Mouse (Mus musculus): ENCODE measurements around the gene Mlec.
"Not testable (repeated sequence)": the region's sequence is repeated elsewhere in the genome, so short reads cannot be mapped to it uniquely, and the experiment has no call there.

The Mlec gene

DNA sequence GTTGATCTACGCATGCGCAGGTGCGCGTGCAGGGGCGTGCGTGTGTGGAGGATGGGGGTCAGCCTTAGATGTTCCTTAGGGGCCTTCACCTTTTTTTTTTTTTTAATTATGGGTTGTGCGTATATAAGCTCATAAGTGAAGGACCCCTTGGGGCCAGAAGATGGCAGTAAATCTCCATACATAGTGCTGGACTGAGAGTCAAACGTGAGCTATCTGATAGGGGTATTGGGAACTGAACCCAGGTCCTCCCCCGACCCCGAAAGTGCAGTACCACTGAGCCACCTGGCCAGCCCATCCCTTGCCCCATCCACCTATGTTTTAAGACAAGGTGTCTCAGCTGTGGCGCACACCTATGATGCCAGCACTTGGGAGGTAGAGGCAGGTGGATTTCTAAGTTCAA lies 21.6 kb upstream of the Mlec start:
- no peak for DNase-seq (ENCODE audit: low spot score)

DNA sequence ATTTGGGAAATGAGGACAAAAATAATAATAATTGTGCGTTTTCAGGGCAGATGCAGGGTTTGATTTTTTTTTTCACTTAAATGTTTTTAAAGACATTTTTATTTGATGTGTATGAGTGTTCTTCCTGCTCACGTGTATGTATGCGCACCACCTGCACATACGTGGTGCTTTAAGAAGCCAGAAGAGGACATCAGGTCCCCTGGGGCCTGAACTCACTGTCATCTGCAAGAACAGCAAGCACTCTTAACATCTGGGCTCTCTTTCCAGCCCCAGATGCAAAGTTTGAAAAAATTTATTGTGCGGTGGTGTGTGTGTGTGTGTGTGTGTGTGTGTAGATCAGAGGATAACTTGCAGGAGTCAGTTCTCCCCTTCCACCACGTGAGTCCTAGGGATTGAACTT lies 19.9 kb upstream of the Mlec start:
- DNase-seq (ENCODE audit: low spot score) = no peak

GRCm38 (mm10) chr5:115174554-115174953 lies 16.6 kb upstream of the Mlec start:
- no peak for DNase-seq (ENCODE audit: low spot score)

DNA sequence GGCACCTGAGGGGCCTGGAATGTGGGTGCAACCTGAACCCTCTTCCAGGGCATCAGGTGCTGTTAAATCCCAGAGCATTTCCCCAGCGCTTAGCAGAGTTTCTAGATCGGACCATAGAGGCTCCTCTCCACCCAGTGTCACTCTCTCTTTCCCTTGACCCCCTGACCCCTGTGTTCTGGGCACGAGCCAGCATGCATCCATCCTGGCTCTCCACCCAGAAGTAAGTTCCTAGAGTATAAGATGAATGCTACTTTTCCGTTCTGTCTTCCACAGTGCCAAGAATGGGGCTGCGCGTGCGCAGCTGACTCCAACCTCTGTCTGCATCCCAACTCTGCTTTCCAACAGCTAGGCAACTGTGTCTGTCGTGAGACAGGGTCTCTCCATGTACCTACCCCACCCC lies 12.2 kb upstream of the Mlec start:
- DNase-seq (ENCODE audit: low spot score) = no peak

DNA sequence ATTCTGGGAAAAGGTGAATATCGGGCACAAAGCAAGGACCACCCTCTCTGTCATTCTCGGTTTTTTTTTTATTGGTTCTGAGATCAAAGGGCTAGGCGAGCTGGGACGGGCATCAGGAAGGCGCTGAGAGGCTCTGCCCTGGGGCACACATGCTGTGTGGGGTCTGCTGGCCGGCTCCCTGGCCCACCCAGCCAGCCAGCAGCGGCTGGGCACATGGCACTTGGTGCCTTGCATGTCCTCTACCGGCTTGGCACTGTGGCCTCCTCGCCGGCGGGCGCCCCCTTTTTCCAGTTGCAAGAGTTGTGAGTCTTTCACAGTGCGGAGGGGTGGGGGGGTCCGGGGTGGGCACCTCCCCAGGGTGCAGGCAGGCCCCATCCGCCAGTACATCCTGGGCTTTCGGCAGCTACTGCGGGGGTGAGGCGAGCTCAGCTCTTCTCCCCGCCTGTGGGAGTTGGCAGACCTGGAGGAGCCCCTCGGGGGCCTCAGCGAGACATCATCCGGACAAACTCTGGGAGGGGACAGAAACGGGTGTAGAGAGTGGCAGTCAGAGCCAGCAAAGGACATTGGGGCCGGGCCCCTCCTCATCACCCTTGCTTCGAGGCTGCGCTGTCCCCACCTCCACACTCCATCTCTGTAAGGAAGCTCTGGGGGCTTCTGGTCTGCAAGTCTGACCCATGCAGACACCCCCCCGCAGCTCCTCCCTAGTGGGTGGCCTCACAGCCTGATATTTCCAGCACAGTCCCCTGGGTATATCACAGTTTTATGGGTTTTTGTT lies 10.8 kb upstream of the Mlec start:
- no peak for DNase-seq (ENCODE audit: low spot score)

DNA sequence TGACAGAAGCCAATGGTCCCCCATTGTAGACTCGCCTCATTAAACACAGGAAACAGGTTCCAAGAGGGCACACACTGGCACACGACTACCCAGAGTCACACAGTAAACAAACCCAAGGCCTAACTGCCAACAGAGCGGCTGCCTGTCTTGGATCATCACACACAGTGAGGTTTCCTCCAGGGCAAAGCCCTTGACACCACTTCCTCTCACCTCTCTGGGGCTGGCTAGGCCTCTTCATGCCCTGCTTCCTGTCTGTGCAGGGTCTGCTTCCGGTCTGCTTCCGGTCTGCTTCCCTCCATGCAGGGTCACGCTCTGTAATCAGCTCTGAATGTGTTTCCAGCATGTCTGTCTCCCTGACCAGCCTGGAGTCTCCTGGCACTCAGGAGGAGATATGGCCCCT lies 9.4 kb upstream of the Mlec start:
- no peak for DNase-seq (ENCODE audit: low spot score)

GRCm38 (mm10) chr5:115166815-115167194 lies 8.8 kb upstream of the Mlec start:
- DNase-seq (ENCODE audit: low spot score) = no peak

GRCm38 (mm10) chr5:115165895-115166814 lies 8.2 kb upstream of the Mlec start:
- DNase-seq (ENCODE audit: low spot score) = no peak

DNA sequence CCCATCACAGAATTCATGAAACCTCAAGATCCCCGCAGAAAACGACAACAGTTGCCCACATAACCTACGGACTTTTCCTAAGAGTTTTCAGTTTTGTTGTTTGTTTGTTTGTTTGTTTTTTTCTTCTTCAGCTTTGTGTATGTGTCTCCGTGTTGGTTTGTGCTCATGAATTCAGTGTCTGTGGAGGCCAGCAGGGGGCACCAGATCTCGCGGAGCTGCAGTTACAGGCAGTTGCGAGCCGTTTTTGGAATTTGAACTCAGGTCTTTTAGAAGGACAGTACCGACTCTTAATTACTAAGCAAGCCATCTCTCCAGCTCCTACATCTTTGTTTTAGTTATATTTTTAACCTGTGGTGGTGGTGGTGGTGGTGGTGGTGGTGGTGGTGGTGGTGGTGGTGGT lies 7.4 kb upstream of the Mlec start:
- DNase-seq (ENCODE audit: low spot score) = no peak

DNA sequence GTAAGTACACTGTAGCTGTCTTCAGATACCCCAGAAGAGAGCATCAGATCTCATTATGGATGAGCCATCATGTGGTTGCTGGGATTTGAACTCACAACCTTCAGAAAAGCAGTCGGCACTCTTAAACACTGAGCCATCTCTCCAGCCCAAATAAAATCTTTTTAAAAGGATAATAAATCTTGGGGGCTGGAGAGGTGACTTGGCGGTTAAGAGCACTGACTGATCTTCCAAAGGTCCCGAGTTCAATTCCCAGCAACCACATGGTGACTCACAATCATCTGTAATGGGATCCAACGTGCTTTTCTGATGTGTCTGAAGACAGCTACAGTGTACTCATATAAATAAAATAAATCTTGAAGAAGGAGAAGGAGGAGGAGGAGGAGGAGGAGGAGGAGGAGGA lies 6.5 kb upstream of the Mlec start:
- not testable (repeated sequence) for DNase-seq (ENCODE audit: low spot score)

DNA sequence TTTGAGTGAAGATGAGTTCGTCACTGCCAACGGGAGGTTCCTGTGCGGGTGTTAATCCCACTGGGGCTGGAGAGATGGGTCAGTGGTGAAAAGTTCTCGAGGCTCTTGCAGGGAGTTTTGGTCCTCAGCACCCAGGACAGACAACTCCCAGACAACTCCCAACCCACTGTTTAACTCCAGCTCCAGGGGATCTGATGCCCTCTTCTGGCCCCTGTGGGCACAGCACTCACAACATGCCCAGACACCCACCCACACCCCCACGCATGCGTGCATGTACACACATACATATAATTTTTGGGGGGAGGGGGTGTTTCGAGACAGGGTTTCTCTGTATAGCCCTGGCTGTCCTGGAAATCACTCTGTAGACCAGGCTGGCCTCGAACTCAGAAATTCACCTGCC lies 5.6 kb upstream of the Mlec start:
- DNase-seq (ENCODE audit: low spot score) = no peak

- not testable (repeated sequence) for DNase-seq (ENCODE audit: low spot score)
Observed at GRCm38 (mm10) chr5:115161940-115162279, 3.9 kb upstream of the Mlec start.

DNA sequence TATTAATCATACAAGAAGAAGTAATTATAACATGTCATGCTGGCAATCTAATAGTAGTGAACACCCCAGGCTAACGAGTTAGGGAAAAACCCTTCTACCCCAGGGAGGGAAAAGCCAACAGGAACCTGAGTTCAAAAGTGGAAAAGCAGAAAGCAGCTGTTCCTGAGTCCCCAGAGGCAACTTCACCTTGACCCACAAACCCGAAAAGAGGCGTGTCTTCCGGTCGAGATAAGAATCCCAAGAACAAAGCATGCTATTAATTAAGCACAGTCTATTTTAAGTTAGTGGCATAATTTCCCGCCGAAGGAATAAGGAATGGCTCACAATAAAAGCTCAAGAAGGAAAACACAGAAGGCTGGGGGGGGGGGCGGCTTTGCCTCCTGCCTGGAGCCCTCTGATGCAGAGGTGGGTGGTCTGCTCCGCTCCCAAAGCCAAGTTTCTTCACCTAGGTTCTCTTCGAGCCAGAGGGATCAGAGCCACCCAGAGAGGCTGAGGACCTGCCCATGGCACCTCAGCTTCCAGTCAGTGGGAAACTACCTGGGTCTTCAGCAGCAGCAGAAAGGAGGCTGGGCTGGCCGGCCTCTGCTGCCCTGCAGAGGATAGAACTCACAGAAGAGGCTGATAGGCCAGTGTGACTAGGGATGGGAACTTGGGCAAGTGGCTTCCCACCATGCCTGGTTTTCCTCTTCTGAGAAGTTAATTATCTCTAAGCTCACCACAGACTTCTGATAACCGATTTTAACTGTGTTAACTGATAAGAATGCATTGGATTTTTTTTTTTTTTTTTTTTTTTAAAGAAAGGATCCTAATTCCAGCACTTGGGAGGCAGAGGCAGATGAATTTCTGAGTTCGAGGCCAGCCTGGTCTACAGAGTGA lies 3.3 kb upstream of the Mlec start:
- DNase-seq (ENCODE audit: low spot score) = no peak

GRCm38 (mm10) chr5:115160655-115161054 lies 2.7 kb upstream of the Mlec start:
- no peak for DNase-seq (ENCODE audit: low spot score)

- DNase-seq (ENCODE audit: low spot score) = no peak
Observed at GRCm38 (mm10) chr5:115159165-115159564, 1.2 kb upstream of the Mlec start.

DNA sequence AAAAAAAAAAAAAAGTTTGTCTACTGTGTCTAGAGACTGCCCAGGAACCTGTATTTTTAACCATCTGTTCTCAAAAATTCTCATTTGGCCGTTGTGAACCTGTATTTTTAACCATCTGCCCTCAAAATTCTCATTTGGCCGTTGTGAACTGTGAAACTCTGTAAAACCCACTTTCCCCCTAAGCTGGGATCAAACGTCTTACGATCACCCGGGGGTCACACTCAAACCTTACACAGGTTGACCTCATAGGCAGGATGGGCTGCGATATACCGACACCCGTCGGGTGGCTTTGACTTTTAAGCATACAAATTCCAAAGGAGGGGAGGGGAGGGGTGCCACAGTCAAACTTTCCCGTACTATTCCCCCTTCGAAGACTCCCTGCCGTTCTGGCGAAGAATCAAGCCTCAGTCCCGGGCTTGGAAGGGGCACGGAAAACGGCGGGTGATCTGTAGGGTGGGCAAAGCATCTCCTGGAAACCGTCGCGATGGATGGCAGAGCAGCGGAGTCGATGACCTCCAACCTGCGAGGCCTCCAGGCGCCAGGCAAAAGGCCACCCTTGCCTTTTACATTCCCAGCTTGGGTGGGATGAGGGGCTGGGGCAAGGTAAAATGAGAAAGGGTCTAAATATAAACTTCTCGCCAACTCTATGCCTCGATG lies 918 bp downstream of the Mlec start:
- no peak for DNase-seq (ENCODE audit: low spot score)

- no peak for DNase-seq (ENCODE audit: low spot score)
Observed at GRCm38 (mm10) chr5:115156401-115156800, 1.6 kb downstream of the Mlec start.

DNA sequence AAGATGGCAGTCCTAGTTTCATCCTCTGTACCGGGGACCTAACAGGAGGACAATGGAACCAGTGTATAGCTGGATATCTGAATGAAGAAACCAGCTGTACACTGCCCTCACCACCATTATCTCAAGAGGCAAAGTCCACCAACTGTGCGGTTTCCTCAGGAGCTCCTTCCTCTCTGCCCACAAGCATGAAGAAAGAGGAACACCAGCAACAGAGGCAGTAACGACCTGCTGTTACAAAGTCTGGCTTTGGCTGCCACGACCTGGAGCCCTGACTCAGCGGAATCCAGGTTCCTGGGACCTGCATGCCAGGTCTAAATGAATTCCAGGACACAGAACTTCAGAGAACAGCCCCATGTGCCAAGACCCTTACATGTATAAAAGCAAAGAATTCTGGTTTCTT lies 2.1 kb downstream of the Mlec start:
- DNase-seq (ENCODE audit: low spot score) = no peak

- no peak for DNase-seq (ENCODE audit: low spot score)
Observed at GRCm38 (mm10) chr5:115155156-115155631, 2.8 kb downstream of the Mlec start.

DNA sequence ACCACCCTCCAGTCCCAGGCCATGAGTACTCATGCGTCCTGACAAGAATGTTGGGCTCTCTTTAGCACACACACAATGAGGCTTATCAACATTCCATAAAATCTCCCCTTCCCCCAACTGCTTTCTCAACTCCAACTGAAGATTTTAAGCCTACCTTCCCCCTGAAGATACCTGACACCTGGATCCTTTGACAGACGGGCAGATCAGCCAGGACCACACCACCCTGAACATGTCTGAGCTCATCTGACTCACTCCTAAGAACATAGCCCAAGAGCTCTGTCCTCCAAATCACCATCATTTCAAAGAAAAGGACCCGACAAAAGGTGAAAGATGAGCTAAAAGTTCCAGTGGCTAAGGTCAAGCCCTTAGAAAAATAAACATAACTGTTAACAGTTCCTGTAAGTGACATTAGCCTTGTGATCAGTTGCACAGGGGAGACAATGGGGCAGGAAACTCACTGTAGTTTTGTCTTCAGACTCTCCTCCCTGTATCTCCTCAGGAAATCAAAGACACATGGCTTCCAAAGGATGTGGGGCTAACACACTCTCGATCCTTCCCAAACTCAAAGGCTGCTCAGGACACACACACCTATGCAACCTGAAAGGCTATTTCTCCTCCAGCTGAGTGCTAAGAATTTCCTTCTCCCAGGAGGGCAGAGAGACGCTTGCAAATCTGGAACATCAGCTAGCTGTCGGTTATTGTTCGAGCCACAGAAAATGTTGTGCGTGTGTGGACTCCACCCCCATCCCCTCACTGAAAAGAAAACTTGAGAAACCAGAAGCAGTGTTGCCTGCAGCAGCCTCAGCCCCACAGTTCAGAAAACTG lies 5.6 kb downstream of the Mlec start:
- DNase-seq (ENCODE audit: low spot score) = no peak

DNA sequence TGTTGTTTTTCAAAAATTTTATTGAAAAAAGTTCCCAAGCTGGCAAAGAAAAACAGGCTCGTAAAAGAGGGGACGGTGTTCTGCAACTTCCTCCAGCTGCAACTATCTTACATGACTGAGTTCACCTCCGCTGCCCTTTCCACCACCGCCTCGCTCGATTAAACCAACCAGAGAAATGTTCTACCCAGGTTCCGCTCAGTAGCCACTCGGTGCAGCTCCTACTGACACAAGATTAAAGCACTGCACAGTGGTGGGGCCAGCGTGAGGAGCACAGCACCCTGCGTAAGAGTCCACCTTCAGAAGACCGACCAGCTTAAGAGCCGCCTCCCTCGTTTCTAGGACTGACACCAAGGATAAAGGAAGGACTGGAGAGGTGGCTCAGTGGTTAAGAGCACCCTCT lies 6.5 kb downstream of the Mlec start:
- DNase-seq (ENCODE audit: low spot score) = no peak

All from layer of hippocampus, adult 9-10 months (tissue).